Mouse (Mus musculus): ENCODE data around the gene Cwc25.
"Not testable (repeated sequence)": the region's sequence is repeated elsewhere in the genome, so short reads cannot be mapped to it uniquely, and the experiment has no call there.

Cwc25 gene

GRCm38 (mm10) chr11:97719041-97719440, 47.3 kb downstream of the Cwc25 start:
- no peak for DNase-seq

DNA sequence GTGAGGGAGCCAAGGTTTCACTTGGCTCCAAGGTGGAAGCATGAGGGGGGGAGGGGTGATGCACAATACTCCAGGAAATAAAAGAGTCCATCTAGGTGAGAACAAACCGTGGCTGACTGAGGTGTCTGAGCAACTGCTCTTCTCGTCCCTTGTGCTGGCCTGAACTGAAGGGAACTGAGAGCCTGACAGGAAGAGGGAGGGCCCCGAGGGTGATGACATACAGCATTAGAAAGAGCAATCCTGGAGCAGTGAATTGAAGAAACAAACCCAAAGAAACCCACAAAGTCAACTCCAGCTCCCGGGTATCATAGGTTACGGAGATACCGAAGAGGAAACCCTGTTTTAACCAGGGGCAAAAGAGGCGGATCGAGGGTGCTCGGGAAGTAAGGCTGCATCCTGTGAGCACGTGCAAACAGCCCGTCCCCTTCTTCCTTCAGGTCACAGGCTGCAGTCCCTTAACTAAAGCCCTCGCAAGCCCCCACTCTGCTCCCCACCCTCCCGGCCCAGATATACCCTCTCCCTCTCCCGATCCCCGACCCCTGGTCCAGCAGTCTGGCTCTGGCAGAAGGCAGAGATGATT, 48.0 kb downstream of the Cwc25 start:
- no peak for DNase-seq

DNA sequence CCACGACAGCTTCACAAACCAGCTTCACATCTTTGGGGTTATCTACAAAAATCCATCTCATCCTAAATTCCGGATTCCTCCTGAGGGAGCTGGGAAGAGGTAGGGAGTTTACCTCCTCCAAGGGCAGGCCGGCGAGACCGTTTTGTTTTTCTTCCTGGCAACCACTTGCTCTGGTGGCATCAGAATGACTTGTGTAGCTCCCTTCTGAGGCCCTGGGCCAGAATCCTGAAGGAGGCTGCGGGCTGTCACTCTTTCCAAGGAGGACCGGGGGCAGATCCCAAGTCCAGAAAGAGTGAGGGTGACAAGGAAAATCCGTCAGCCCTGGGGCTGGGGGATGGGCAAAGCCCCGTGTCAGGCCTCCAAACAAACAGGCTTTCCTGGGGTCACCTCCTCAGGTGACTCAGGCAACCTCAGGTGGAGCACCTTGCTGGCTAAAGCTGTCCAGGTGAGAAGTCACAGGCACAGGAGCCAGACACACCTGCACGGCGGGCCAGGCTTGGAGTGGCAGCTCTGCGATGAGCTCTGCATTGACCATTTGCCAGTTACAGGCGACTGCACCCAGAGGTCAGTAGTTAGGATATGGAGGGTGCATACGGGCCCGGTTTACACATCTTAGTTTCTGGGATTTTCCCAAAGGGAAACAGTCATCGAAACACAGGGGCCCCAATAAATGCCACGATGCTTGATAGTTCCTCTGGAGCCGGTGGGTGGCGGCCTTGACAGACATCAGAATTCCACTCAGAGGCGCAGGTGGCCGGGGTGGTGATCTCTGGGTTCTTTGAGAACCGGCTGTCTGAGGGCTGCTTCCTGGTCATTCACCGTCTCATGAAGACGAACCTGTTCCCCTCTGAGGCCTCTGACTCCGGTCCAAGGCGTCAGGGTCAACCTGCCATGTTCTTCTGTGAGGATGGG, 48.7 kb downstream of the Cwc25 start:
- no peak for DNase-seq

DNA sequence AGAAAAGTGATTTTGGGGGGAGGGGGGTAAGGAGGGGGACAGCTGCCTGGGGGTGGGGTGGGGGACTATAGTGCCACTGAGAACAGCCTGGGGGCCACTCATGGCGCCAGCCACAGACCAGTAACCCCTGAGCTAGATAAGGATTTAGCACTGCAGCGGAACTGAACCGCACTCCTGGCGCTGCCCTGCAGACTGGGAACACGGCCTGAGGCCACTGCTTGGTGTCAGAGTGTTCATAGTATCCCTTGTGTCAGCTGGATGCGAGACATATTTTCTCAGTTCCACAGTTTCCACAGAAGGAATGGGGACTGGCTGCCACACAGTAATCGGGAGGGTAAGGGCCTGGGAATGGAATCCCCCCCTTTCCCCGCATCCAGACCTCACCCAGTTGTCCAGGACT, 50.3 kb downstream of the Cwc25 start:
- no peak for DNase-seq

- no peak for DNase-seq
These were observed 51.3 kb downstream of the Cwc25 start for GRCm38 (mm10) chr11:97714784-97715760.

- no peak for DNase-seq
These were observed 52.0 kb downstream of the Cwc25 start for GRCm38 (mm10) chr11:97714356-97714755.

- peak; percentile 53 for DNase-seq
These were observed 52.5 kb downstream of the Cwc25 start for GRCm38 (mm10) chr11:97713896-97714295.

GRCm38 (mm10) chr11:97712286-97712685, 54.1 kb downstream of the Cwc25 start:
- no peak for DNase-seq

DNA sequence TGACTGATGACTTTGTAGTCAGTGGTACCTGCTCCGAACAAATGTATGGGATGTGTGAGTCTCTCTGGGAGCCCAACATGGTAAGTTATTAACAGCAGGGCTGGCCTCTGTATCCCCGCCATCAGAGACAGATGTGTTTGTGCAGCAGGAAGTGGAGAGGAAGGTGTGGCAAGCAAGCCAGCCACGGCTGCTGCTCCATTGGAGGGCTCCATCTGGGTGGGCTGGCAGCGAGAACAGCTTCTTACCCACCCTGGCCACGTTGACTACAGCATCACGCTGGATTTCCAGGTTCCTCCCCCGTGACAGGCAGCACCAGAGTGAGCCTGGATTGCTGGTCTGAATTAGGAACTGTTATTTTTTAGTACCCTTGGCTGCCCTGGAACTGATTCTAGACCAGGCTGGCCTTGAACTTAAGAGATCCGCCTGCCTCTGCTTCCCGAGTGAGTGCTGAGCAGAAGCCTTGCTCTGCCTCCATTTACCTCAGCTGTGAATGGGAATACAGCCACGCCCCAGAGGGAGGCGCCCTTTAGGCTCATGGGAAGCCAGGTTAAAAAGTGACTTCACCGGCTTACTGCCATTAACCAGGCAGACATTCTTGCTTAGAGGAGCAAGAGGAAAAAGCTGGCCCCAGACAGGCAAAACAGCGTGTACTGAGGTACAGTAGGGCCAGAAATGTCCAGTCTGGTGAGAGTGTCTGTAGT, 55.0 kb downstream of the Cwc25 start:
- DNase-seq, result no peak

GRCm38 (mm10) chr11:97710067-97710466, 56.3 kb downstream of the Cwc25 start:
- not testable (repeated sequence) for DNase-seq

GRCm38 (mm10) chr11:97703039-97703826, 63.1 kb downstream of the Cwc25 start, which contains the start of gene Psmb3:
Gene Psmb3 (plus strand): TSS chr11:97703399.
- peak; percentile 98 to 100 for DNase-seq

DNA sequence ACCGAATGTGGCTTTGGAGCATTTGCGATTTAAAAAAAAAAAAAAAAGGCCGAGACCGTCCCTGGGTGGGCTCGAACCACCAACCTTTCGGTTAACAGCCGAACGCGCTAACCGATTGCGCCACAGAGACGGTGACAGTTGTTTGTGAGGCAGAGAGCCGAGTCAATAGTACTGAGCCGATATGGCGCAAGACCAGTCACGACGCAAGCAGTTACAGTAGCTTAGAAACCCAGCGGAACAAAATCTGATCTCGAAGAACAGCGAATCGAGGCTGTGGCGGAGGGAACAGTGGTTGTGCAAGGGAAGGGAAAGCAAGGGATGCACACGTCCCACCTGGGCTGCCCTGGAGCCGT, 64.0 kb downstream of the Cwc25 start:
- peak; percentile 87 to 92 for DNase-seq

GRCm38 (mm10) chr11:97701581-97702392, 64.6 kb downstream of the Cwc25 start:
- peak in 1 of 2 experiments; percentile 31 for DNase-seq

DNA sequence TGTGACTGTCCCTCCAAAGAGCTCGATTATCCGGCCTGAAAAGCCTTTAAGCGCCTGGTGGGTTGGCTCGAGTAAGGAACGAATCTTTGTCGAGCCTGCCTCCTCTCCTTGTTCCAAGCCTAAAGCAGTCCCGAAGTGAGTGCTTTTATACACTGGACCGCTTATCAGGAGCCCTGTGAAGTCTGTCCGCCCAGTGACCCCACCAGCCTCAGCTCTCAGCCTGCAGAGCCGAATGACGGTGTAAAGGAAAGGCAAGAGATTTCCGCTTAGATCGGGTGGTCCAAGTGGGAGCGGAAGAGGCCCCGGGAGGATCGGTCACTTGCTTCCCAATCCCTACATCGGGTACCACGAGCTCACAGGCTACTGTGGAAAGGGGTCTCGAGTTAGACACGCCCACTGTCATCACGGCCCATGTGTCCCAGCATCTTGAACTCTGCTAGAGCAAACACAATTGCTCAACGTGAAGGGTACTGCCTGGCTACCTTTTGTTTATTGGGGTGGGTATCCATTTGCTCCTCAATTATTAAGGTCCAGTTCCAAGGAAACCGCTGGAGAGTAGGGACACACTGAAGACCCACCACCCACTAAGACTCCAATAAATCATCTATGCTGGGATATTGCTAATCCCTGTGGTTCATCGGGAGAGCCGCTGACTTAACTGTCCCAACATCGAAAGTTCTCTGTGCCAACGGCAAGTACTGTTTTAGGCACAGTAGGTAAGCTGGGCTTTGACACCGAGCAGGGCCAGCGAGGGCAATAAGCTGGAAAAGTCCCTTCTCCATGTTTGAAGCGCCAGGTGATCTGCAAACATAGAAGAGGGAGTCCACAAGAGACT, 65.4 kb downstream of the Cwc25 start:
- DNase-seq, result no peak

- DNase-seq, result peak; percentile 84 to 85
These were observed 66.2 kb downstream of the Cwc25 start, which contains the start of gene Pcgf2 for GRCm38 (mm10) chr11:97700003-97700745. Gene Pcgf2 (minus strand): TSS chr11:97700497.

DNA sequence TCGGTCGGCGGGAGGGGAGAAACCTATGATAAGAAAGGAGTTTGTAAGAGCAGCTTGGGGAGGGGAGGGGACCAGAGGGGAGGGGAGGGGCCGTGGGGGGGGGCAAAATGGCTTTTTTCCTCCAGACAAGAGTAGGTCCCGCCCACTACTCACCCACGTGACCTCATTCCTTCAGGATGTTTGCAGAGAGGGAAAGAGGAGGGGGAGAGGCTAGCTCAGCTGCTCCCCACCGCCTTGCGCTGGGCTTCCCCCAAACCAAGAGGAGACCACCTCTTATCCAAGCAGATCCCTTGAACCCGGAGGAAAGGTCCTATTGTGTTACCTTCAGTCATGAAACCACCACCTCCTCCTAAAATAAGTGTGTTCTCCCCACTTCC, 66.7 kb downstream of the Cwc25 start:
- DNase-seq, result peak; percentile 83 to 84

- DNase-seq, result peak; percentile 59 to 74
These were observed 67.4 kb downstream of the Cwc25 start for GRCm38 (mm10) chr11:97698741-97699611.

Measured in cerebellum, postnatal 36 days (tissue).